Mouse (Mus musculus): Measurements from ENCODE around the gene Palld.

The Palld gene

GRCm38 (mm10) chr8:61539828-61540500, 362.5 kb downstream of the Palld start:
- peak; percentile 81 for DNase-seq

- DNase-seq, result no peak
Observed at GRCm38 (mm10) chr8:61537471-61537870, 365.0 kb downstream of the Palld start.

GRCm38 (mm10) chr8:61535472-61535871, 367.0 kb downstream of the Palld start:
- no peak for DNase-seq

- DNase-seq, result no peak
Observed at GRCm38 (mm10) chr8:61533356-61533926, 369.0 kb downstream of the Palld start.

- DNase-seq, result no peak
Observed at GRCm38 (mm10) chr8:61532831-61533230, 369.7 kb downstream of the Palld start.

- DNase-seq, result no peak
Observed at GRCm38 (mm10) chr8:61531944-61532795, 370.3 kb downstream of the Palld start.

GRCm38 (mm10) chr8:61528642-61529041, 373.8 kb downstream of the Palld start:
- no peak for DNase-seq

- no peak for DNase-seq
Observed at GRCm38 (mm10) chr8:61528197-61528596, 374.3 kb downstream of the Palld start.

GRCm38 (mm10) chr8:61527037-61527436, 375.5 kb downstream of the Palld start:
- DNase-seq, result no peak

- peak; percentile 23 for DNase-seq
Observed at GRCm38 (mm10) chr8:61522132-61522531, 380.4 kb downstream of the Palld start.

- DNase-seq, result peak; percentile 15
Observed at GRCm38 (mm10) chr8:61517502-61518185, 384.8 kb downstream of the Palld start.

GRCm38 (mm10) chr8:61516745-61517501, 385.6 kb downstream of the Palld start:
- no peak for DNase-seq

GRCm38 (mm10) chr8:61515931-61516744, 386.4 kb downstream of the Palld start:
- peak; percentile 70 for DNase-seq

- no peak for DNase-seq
Observed at GRCm38 (mm10) chr8:61515110-61515930, 387.2 kb downstream of the Palld start.

GRCm38 (mm10) chr8:61502277-61502676, 400.2 kb downstream of the Palld start:
- DNase-seq, result no peak

- DNase-seq, result no peak
Observed at GRCm38 (mm10) chr8:61500914-61501313, 401.6 kb downstream of the Palld start.

- no peak for DNase-seq
Observed at GRCm38 (mm10) chr8:61499035-61499434, 403.5 kb downstream of the Palld start.

GRCm38 (mm10) chr8:61497110-61497509, 405.4 kb downstream of the Palld start:
- DNase-seq, result no peak

- DNase-seq, result no peak
Observed at GRCm38 (mm10) chr8:61488631-61489030, 413.9 kb downstream of the Palld start.

GRCm38 (mm10) chr8:61487597-61488156, 414.8 kb downstream of the Palld start, which contains the start of gene Cbr4:
Cbr4 (plus strand) TSS chr8:61487734.
- DNase-seq, result peak; percentile 80
